Mouse (Mus musculus) forebrain, embryonic 13.5 days (tissue): ENCODE measurements around the gene Smad1. TPM values are rescaled to one million over a fixed set of nuclear protein-coding genes. Genes with fewer than 3 reads are reported as not detected.

ENCODE experiments used
- ATAC-seq: fragments of 200-750 bp; cut with Nextera tagmentation; 2 replicates; pipeline ENCODE4 v1.8.0; 2017
- H3K27ac ChIP-seq: fragments of 300-500 bp; sonication (generic); 2 replicates; pipeline ENCODE4 v1.5.1; 2015; ENCODE audit warnings: inconsistent platforms, mild to moderate bottlenecking, moderate library complexity
- H3K27me3 ChIP-seq: fragments of 300-500 bp; sonication (generic); 2 replicates; pipeline ENCODE4 v1.6.1; 2015; ENCODE audit warnings: mild to moderate bottlenecking, inconsistent platforms
- H3K36me3 ChIP-seq: fragments of 300-500 bp; sonication (generic); 2 replicates; pipeline ENCODE4 v1.6.1; 2015; ENCODE audit warnings: mild to moderate bottlenecking, inconsistent platforms; ENCODE audit not compliant: poor library complexity, severe bottlenecking
- H3K4me1 ChIP-seq: fragments of 300-500 bp; sonication (generic); 2 replicates; pipeline ENCODE4 v1.6.1; 2015; ENCODE audit warnings: inconsistent platforms
- H3K4me2 ChIP-seq: fragments of 300-500 bp; sonication (generic); 2 replicates; pipeline ENCODE4 v1.6.1; 2015; ENCODE audit warnings: inconsistent platforms, mild to moderate bottlenecking, moderate library complexity
- H3K4me3 ChIP-seq: fragments of 300-500 bp; sonication (generic); 2 replicates; pipeline ENCODE4 v1.5.1; 2015; ENCODE audit warnings: mild to moderate bottlenecking, inconsistent platforms
- H3K9ac ChIP-seq: fragments of 300-500 bp; sonication (generic); 2 replicates; pipeline ENCODE4 v1.6.1; 2015; ENCODE audit warnings: mild to moderate bottlenecking, inconsistent platforms
- H3K9me3 ChIP-seq: fragments of 300-500 bp; sonication (generic); replicated peaks from 2 replicates; pipeline ENCODE4 v1.6.1; 2016; ENCODE audit warnings: inconsistent platforms
- WGBS: fragments of 180-500 bp; shearing (Covaris S2); methylation state at CpG from one replicate; pipeline ENCODE4 v1.1.7; 2015; 5-methylcytosine and 5-hydroxymethylcytosine counted together
- polyA plus RNA-seq: library from polyadenylated mRNA; unstranded; fragments of >200 nt; fragmentation: Nextera tagmentation; extraction: Ambion mirVana; gene quantifications from 2 replicates; pipeline ENCODE4 v1.2.1, GENCODE M21; 2015

Smad1 gene
- polyA plus RNA-seq, 1 experiment from 2014 or later, result 50.9 TPM

- Histone ChIP-seq H3K27ac (no peak overlapping the region), H3K27me3 (no peaks in the 10 kb centered on the region), H3K9ac (no peak overlapping the region), H3K36me3 (peaks cover 5% of the 10 kb centered on the region; the same call in 1 of the 2 replicates), H3K4me1 (peaks cover 63% of the 10 kb centered on the region), H3K4me3 (no peak overlapping the region), H3K4me2 (no peak overlapping the region), H3K9me3 (no peaks in the 10 kb centered on the region)
- WGBS, result 79% methylated on average over 14 of the region's 14 CpGs
- ATAC-seq, result no peak
Observed at GRCm38 (mm10) chr8:79379971-79380370, 19.3 kb downstream of the Smad1 start.

- H3K4me2 ChIP-seq, result no peak overlapping the region
- 90% methylated on average over 9 of the region's 9 CpGs for WGBS
- no peak overlapping the region for H3K4me3 ChIP-seq
- no peak for ATAC-seq
- H3K36me3 ChIP-seq, result peaks cover 11% of the 10 kb centered on the region
- no peak overlapping the region for H3K27ac ChIP-seq
- H3K9ac ChIP-seq, result no peak overlapping the region
- H3K4me1 ChIP-seq, result peaks cover 53% of the 10 kb centered on the region
- no peaks in the 10 kb centered on the region for H3K27me3 ChIP-seq
- no peaks in the 10 kb centered on the region for H3K9me3 ChIP-seq
Observed at GRCm38 (mm10) chr8:79376648-79377047, 22.7 kb downstream of the Smad1 start.

GRCm38 (mm10) chr8:79375775-79376123 lies 23.6 kb downstream of the Smad1 start:
- WGBS, result 84% methylated on average over 5 of the region's 5 CpGs
- Histone ChIP-seq H3K36me3 (peaks cover 20% of the 10 kb centered on the region), H3K27me3 (no peaks in the 10 kb centered on the region), H3K4me1 (peaks cover 44% of the 10 kb centered on the region), H3K4me2 (no peak overlapping the region), H3K4me3 (no peak overlapping the region), H3K9me3 (no peaks in the 10 kb centered on the region), H3K27ac (no peak overlapping the region), H3K9ac (no peak overlapping the region)
- ATAC-seq, result no peak

- ATAC-seq, result no peak
- Histone ChIP-seq H3K4me1 (peaks cover 39% of the 10 kb centered on the region), H3K4me2 (no peak overlapping the region), H3K9me3 (no peaks in the 10 kb centered on the region), H3K27ac (no peak overlapping the region), H3K9ac (no peak overlapping the region), H3K4me3 (no peak overlapping the region), H3K36me3 (peaks cover 25% of the 10 kb centered on the region), H3K27me3 (no peaks in the 10 kb centered on the region)
- WGBS, result 84% methylated on average over 13 of the region's 13 CpGs
Observed at GRCm38 (mm10) chr8:79375074-79375774, 24.1 kb downstream of the Smad1 start.

GRCm38 (mm10) chr8:79374410-79374809 lies 24.9 kb downstream of the Smad1 start:
- no peak overlapping the region for H3K4me2 ChIP-seq
- H3K4me1 ChIP-seq, result peaks cover 33% of the 10 kb centered on the region
- no peak overlapping the region for H3K4me3 ChIP-seq
- H3K27me3 ChIP-seq, result no peaks in the 10 kb centered on the region
- no peaks in the 10 kb centered on the region for H3K9me3 ChIP-seq
- 73% methylated on average over 5 of the region's 5 CpGs for WGBS
- ATAC-seq, result peak; percentile 30; the same call in 1 of the 2 replicates
- H3K9ac ChIP-seq, result no peak overlapping the region
- peaks cover 31% of the 10 kb centered on the region for H3K36me3 ChIP-seq
- H3K27ac ChIP-seq, result no peak overlapping the region

GRCm38 (mm10) chr8:79373563-79373962 lies 25.8 kb downstream of the Smad1 start:
- WGBS, result 93% methylated on average over 6 of the region's 6 CpGs
- ATAC-seq, result no peak

GRCm38 (mm10) chr8:79372960-79373359 lies 26.4 kb downstream of the Smad1 start:
- ATAC-seq, result no peak
- H3K27me3 ChIP-seq, result no peaks in the 10 kb centered on the region

More at GRCm38 (mm10) chr8:79373563-79373962, 25.8 kb downstream of the Smad1 start:
- Histone ChIP-seq H3K9me3 (no peaks in the 10 kb centered on the region), H3K27me3 (no peaks in the 10 kb centered on the region), H3K27ac (no peak overlapping the region), H3K4me3 (no peak overlapping the region), H3K4me1 (peaks cover 30% of the 10 kb centered on the region), H3K9ac (no peak overlapping the region), H3K36me3 (peaks cover 39% of the 10 kb centered on the region), H3K4me2 (no peak overlapping the region)

GRCm38 (mm10) chr8:79372521-79372920 lies 26.8 kb downstream of the Smad1 start:
- 0 out of 2 replicates have a peak, but pooled peaks have one; percentile 39 for ATAC-seq
- H3K4me1 ChIP-seq, result peaks cover 30% of the 10 kb centered on the region
- peaks cover 47% of the 10 kb centered on the region for H3K36me3 ChIP-seq
- H3K27me3 ChIP-seq, result no peaks in the 10 kb centered on the region
- no peak overlapping the region for H3K4me2 ChIP-seq
- H3K9ac ChIP-seq, result no peak overlapping the region
- no peak overlapping the region for H3K27ac ChIP-seq
- H3K9me3 ChIP-seq, result no peaks in the 10 kb centered on the region
- no peak overlapping the region for H3K4me3 ChIP-seq
- 78% methylated on average over 9 of the region's 9 CpGs for WGBS

More at GRCm38 (mm10) chr8:79372960-79373359, 26.4 kb downstream of the Smad1 start:
- WGBS, result 87% methylated on average over 8 of the region's 8 CpGs
- no peak overlapping the region for H3K9ac ChIP-seq
- H3K4me3 ChIP-seq, result no peak overlapping the region
- no peak overlapping the region for H3K27ac ChIP-seq
- H3K36me3 ChIP-seq, result peaks cover 45% of the 10 kb centered on the region
- H3K4me2 ChIP-seq, result no peak overlapping the region
- no peaks in the 10 kb centered on the region for H3K9me3 ChIP-seq
- H3K4me1 ChIP-seq, result peaks cover 30% of the 10 kb centered on the region

GRCm38 (mm10) chr8:79372084-79372483 lies 27.2 kb downstream of the Smad1 start:
- no peak overlapping the region for H3K9ac ChIP-seq
- no peak for ATAC-seq
- 66% methylated on average over 9 of the region's 9 CpGs for WGBS
- no peaks in the 10 kb centered on the region for H3K27me3 ChIP-seq
- no peak overlapping the region for H3K4me3 ChIP-seq
- no peaks in the 10 kb centered on the region for H3K9me3 ChIP-seq
- H3K4me2 ChIP-seq, result no peak overlapping the region
- peaks cover 30% of the 10 kb centered on the region for H3K4me1 ChIP-seq
- H3K36me3 ChIP-seq, result peaks cover 46% of the 10 kb centered on the region
- H3K27ac ChIP-seq, result no peak overlapping the region; the same call in 1 of the 2 replicates

GRCm38 (mm10) chr8:79370646-79371290 lies 28.6 kb downstream of the Smad1 start:
- no peak overlapping the region for H3K9ac ChIP-seq
- H3K9me3 ChIP-seq, result no peaks in the 10 kb centered on the region
- peaks cover 37% of the 10 kb centered on the region for H3K4me1 ChIP-seq
- no peak overlapping the region for H3K27ac ChIP-seq
- no peak for ATAC-seq
- WGBS, result 91% methylated on average over 12 of the region's 12 CpGs
- no peaks in the 10 kb centered on the region for H3K27me3 ChIP-seq
- H3K4me2 ChIP-seq, result no peak overlapping the region
- peaks cover 50% of the 10 kb centered on the region for H3K36me3 ChIP-seq
- H3K4me3 ChIP-seq, result no peak overlapping the region

- ATAC-seq, result no peak
- no peak overlapping the region for H3K9ac ChIP-seq
- 96% methylated on average over 6 of the region's 6 CpGs for WGBS
- no peak overlapping the region; the same call in 1 of the 2 replicates for H3K27ac ChIP-seq
- peaks cover 24% of the 10 kb centered on the region for H3K4me1 ChIP-seq
- H3K9me3 ChIP-seq, result no peaks in the 10 kb centered on the region
- H3K36me3 ChIP-seq, result peaks cover 63% of the 10 kb centered on the region
- H3K27me3 ChIP-seq, result no peaks in the 10 kb centered on the region
- H3K4me2 ChIP-seq, result no peak overlapping the region
- no peak overlapping the region for H3K4me3 ChIP-seq
Observed at GRCm38 (mm10) chr8:79369163-79369562, 30.2 kb downstream of the Smad1 start.

GRCm38 (mm10) chr8:79367959-79368358 lies 31.4 kb downstream of the Smad1 start:
- ATAC-seq, result no peak
- Histone ChIP-seq H3K4me3 (no peak overlapping the region), H3K27ac (no peak overlapping the region), H3K9ac (no peak overlapping the region), H3K4me2 (no peak overlapping the region), H3K4me1 (peaks cover 26% of the 10 kb centered on the region), H3K27me3 (no peaks in the 10 kb centered on the region), H3K9me3 (no peaks in the 10 kb centered on the region), H3K36me3 (peaks cover 63% of the 10 kb centered on the region)
- WGBS, result 95% methylated on average over 4 of the region's 4 CpGs
